Mouse (Mus musculus) CD8-positive naive resting alpha-beta T cell, adult 2 months (primary cell): ENCODE data around the gene Gm17026.
"Not testable (repeated sequence)": the region's sequence is repeated elsewhere in the genome, so short reads cannot be mapped to it uniquely, and the experiment has no call there.

ENCODE experiments used
- DNase-seq, 2 experiments: peaks; one replicate each; pipeline ENCODE4 v3.0.0; 2022; ENCODE audit warnings: low read depth in 2 of 2, low spot score in 2 of 2

Gm17026 gene

DNA sequence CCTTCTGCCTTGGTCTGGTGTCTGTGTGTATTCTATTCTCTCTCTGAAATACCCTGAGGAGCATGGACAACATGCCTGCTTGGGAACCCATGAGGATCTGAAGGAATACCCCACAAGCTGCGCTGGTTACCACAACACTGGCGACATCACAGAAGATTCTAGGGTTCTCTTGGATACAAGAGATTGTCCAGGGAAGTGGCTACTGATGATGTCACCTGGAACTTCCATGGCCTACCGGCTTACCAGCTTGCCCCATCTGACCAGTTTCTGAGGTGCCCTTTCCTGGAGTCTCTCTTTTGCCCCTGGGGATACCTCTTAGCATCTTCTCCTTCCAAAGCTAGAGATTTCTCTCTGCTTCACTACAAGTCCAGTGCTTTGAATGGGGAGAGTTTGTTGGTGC lies at the start of gene Gm17026:
TSS of gene Gm17026 (minus strand) at position 101 of the 400 bp plus-strand sequence.
- not testable (repeated sequence) for DNase-seq

DNA sequence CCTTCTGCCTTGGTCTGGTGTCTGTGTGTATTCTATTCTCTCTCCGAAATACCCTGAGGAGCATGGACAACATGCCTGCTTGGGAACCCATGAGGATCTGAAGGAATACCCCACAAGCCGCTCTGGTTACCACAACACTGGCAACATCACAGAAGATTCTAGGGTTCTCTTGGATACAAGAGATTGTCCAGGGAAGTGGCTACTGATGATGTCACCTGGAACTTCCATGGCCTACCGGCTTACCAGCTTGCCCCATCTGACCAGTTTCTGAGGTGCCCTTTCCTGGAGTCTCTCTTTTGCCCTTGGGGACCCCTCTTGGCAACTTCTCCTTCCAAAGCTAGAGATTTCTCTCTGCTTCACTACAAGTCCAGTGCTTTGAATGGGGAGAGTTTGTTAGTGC lies 37.4 kb upstream of the Gm17026 start, which contains the start of gene Gm9611:
TSS of gene Gm9611 (minus strand) at position 101 of the 400 bp plus-strand sequence.
- not testable (repeated sequence) for DNase-seq

- peak in 1 of 2 experiments; percentile 7 for DNase-seq
These were observed 42.9 kb downstream of the Gm17026 start for GRCm38 (mm10) chr14:42216766-42217537.
